Mouse (Mus musculus) thymus, adult 2 months (tissue): ENCODE results near the gene Fbn1. TPM values are rescaled to one million over a fixed set of nuclear protein-coding genes. Genes with fewer than 3 reads are reported as not detected.

ENCODE experiments used
- DNase-seq: peaks from one replicate; pipeline ENCODE4 v3.0.0; 2021
- H3K27ac ChIP-seq: fragments of 200-500 bp; 2 replicates; pipeline ENCODE4 v1.5.1; 2012; ENCODE audit warnings: low read length, control low read depth; ENCODE audit not compliant: control insufficient read depth, insufficient read depth
- H3K27me3 ChIP-seq: fragments of 200-500 bp; 2 replicates; pipeline ENCODE4 v1.6.1; 2012; ENCODE audit warnings: mild to moderate bottlenecking, low read length, moderate library complexity, mixed read lengths; ENCODE audit not compliant: control insufficient read depth, insufficient read depth
- H3K36me3 ChIP-seq: fragments of 200-500 bp; 2 replicates; pipeline ENCODE4 v1.6.1; 2012; ENCODE audit warnings: mild to moderate bottlenecking, low read length, moderate library complexity; ENCODE audit not compliant: control insufficient read depth, insufficient read depth
- H3K4me1 ChIP-seq: fragments of 200-500 bp; replicated peaks from 2 replicates; pipeline ENCODE4 v1.6.1; 2012; ENCODE audit warnings: low read length; ENCODE audit not compliant: control insufficient read depth, insufficient read depth
- H3K4me3 ChIP-seq: fragments of 200-500 bp; 2 replicates; pipeline ENCODE4 v1.5.1; 2012; ENCODE audit warnings: mild to moderate bottlenecking, low read length, control low read depth, moderate library complexity; ENCODE audit not compliant: control insufficient read depth, insufficient read depth
- CTCF ChIP-seq: fragments of 200-500 bp; IDR thresholded peaks from 2 replicates; pipeline ENCODE4 v1.5.1; 2012; ENCODE audit warnings: mild to moderate bottlenecking, control low read depth, low read length, moderate library complexity, borderline replicate concordance; ENCODE audit not compliant: control insufficient read depth, poor library complexity, insufficient read depth; ENCODE audit errors: extremely low read depth
- POLR2A ChIP-seq: fragments of 200-500 bp; IDR thresholded peaks from 2 replicates; pipeline ENCODE4 v1.6.1; 2012; ENCODE audit warnings: mild to moderate bottlenecking, low read length, control low read depth, moderate library complexity; ENCODE audit not compliant: control insufficient read depth, poor library complexity, insufficient read depth; ENCODE audit errors: extremely low read depth
- WGBS: fragments of 180-500 bp; shearing (Covaris S2); methylation state at CpG from one replicate; pipeline ENCODE4 v1.1.7; 2018; 5-methylcytosine and 5-hydroxymethylcytosine counted together
- polyA plus RNA-seq: library from polyadenylated mRNA; depleted of rRNA; stranded (reverse); fragments of >200 nt; gene quantifications from 2 replicates; pipeline ENCODE4 v1.2.3, GENCODE M21; 2012; rRNA removed

Gene Fbn1
- polyA plus RNA-seq, 1 experiment, result 4.5 TPM

DNA sequence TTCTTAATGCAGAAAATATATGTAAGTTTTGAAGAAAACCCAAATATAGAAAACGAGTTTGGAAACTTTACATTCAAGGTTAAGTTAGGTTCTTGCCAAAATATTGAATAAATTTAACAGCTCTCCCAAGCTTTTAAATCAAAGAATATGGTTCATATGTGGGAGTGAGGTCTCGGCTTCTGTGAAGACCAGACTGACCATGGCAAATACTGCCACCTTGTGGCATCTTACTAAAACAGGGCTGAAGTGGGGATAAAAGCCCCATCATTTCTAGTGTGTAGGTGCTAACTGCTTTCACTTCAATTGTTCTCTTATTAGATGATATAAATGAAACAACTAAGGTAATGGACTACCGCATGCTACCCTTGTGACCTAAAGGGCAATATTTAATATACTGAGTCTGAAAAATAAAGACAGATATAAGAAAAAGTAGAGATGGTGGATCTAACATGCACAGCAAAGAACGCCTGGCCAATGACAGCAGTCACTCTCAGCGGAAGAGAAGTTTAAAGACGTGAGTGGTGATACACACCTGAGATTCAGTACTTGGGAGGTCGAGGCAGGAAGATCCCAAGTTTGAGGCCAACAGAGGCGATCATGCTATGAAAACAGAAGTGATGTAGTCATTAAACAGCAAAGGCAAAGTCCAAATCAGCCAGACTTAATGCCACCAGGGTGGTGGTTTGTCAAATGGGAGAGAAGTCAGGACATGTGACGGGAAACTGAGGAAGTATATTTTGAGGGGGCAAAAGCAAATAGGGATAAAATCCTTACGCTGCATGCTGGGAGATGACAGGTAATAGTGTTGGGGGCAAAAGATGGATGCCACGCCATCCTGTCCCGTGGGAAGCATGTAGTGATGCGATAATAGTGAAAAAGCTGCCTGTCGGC, 248.3 kb downstream of the Fbn1 start:
- H3K36me3 ChIP-seq, result peaks cover 22% of the 10 kb centered on the region
- no peaks in the 10 kb centered on the region for H3K27me3 ChIP-seq
- peak; percentile 28 for DNase-seq
- H3K4me1 ChIP-seq, result no peaks in the 10 kb centered on the region
- TF ChIP-seq POLR2A (no peak), CTCF (no peak)
- H3K4me3 ChIP-seq, result no peak overlapping the region
- H3K27ac ChIP-seq, result no peak overlapping the region
- 91% methylated on average over 14 of the region's 14 CpGs for WGBS

- DNase-seq, result no peak
- WGBS, result 92% methylated on average over 3 of the region's 3 CpGs
- Histone ChIP-seq H3K27me3 (no peaks in the 10 kb centered on the region), H3K4me1 (0 out of 2 replicates have a peak, but pooled peaks cover 5% of the 10 kb centered on the region), H3K27ac (no peak overlapping the region), H3K36me3 (peaks cover 37% of the 10 kb centered on the region), H3K4me3 (no peak overlapping the region)
- TF ChIP-seq CTCF, result no peak
- no peak for TF ChIP-seq POLR2A
These were observed 251.9 kb downstream of the Fbn1 start for GRCm38 (mm10) chr2:125255886-125256285.

- H3K36me3 ChIP-seq, result peaks cover 37% of the 10 kb centered on the region
- 77% methylated on average over 3 of the region's 3 CpGs for WGBS
- TF ChIP-seq POLR2A (no peak), CTCF (no peak)
- no peaks in the 10 kb centered on the region for H3K27me3 ChIP-seq
- DNase-seq, result no peak
- H3K27ac ChIP-seq, result no peak overlapping the region
- H3K4me1 ChIP-seq, result 0 out of 2 replicates have a peak, but pooled peaks cover 5% of the 10 kb centered on the region
- no peak overlapping the region for H3K4me3 ChIP-seq
These were observed 253.2 kb downstream of the Fbn1 start for GRCm38 (mm10) chr2:125254630-125255029.

DNA sequence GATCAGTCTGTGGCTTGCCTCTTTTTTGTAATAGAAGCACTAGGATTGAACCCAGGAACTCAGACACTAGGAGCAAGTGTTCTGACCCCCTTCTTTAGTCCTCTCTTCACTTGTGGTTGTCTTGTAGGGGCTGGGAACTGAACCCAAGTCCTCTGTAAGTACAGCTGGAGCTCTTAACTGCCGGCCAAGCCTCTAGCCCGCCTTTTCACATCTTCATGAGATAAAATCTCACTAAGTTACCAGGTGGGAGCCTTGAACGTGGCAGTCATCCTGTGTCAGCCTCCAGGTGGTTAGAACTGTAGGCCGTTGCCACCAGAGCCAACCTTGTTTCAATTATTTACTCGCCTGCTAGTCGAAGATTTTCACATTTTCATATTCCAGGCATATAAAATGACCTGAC, 254.1 kb downstream of the Fbn1 start:
- H3K4me3 ChIP-seq, result no peak overlapping the region
- H3K36me3 ChIP-seq, result peaks cover 37% of the 10 kb centered on the region
- WGBS, result 27% methylated on average over 6 of the region's 6 CpGs
- no peaks in the 10 kb centered on the region for H3K27me3 ChIP-seq
- H3K4me1 ChIP-seq, result 0 out of 2 replicates have a peak, but pooled peaks cover 5% of the 10 kb centered on the region
- TF ChIP-seq CTCF (no peak), POLR2A (no peak)
- no peak for DNase-seq
- H3K27ac ChIP-seq, result no peak overlapping the region

- 68% methylated on average over 2 of the region's 2 CpGs for WGBS
- H3K27ac ChIP-seq, result no peak overlapping the region
- H3K27me3 ChIP-seq, result no peaks in the 10 kb centered on the region
- H3K4me1 ChIP-seq, result peaks cover 8% of the 10 kb centered on the region; the same call in 1 of the 2 replicates
- no peak overlapping the region for H3K4me3 ChIP-seq
- DNase-seq, result peak; percentile 69
- TF ChIP-seq CTCF (no peak), POLR2A (no peak)
- peaks cover 27% of the 10 kb centered on the region for H3K36me3 ChIP-seq
These were observed 255.5 kb downstream of the Fbn1 start for GRCm38 (mm10) chr2:125252275-125252674.

GRCm38 (mm10) chr2:125251781-125252180, 256.0 kb downstream of the Fbn1 start:
- H3K27me3 ChIP-seq, result no peaks in the 10 kb centered on the region
- TF ChIP-seq POLR2A (no peak), CTCF (no peak)
- peaks cover 22% of the 10 kb centered on the region for H3K36me3 ChIP-seq
- DNase-seq, result peak; percentile 21
- 91% methylated on average over 4 of the region's 4 CpGs for WGBS
- H3K4me3 ChIP-seq, result no peak overlapping the region
- H3K4me1 ChIP-seq, result peaks cover 8% of the 10 kb centered on the region; the same call in 1 of the 2 replicates
- no peak overlapping the region for H3K27ac ChIP-seq

Other genes starting within 250 kb of the Fbn1 start
- gene Gm9913, start 2.9 kb downstream of the Fbn1 start, polyA plus RNA-seq, result 0.06 and 0.08 TPM in 2 replicates
- gene Cep152, start 117.1 kb upstream of the Fbn1 start, polyA plus RNA-seq, result 4.7 and 4.8 TPM in 2 replicates
- 21.7 and 23.4 TPM in 2 replicates for gene Eid1, start 165.1 kb upstream of the Fbn1 start, polyA plus RNA-seq
- 0.57 and 0.66 TPM in 2 replicates for gene Shc4, start 216.2 kb upstream of the Fbn1 start, polyA plus RNA-seq